Mouse (Mus musculus) liver, adult 2 months (tissue): ENCODE measurements at regions not wholly inside any gene's neighbourhood (a gene's known extent, or its start where the extent isn't known, plus 50 kb on each side); places are given as distances from the start of the nearest gene placed in this dataset.

Experiments
- DNase-seq: peaks from one replicate; pipeline ENCODE4 v3.0.0-alpha.2; 2011; ENCODE audit warnings: low read depth, low spot score; ENCODE audit errors: extremely low read depth
- H3K27ac ChIP-seq: fragments of 200-500 bp; replicated peaks from 2 replicates; pipeline ENCODE4 v1.5.1; 2012; ENCODE audit warnings: low read depth, mild to moderate bottlenecking, control low read depth, inconsistent platforms, low read length; ENCODE audit not compliant: insufficient read depth
- H3K27me3 ChIP-seq: fragments of 200-500 bp; 2 replicates; pipeline ENCODE4 v1.6.1; 2012; ENCODE audit warnings: mild to moderate bottlenecking, moderate library complexity, low read length, inconsistent platforms; ENCODE audit not compliant: control insufficient read depth, insufficient read depth
- H3K36me3 ChIP-seq: fragments of 200-500 bp; 2 replicates; pipeline ENCODE4 v1.6.1; 2012; ENCODE audit warnings: low read length, inconsistent platforms; ENCODE audit not compliant: control insufficient read depth, insufficient read depth
- H3K4me1 ChIP-seq: fragments of 200-500 bp; 2 replicates; pipeline ENCODE4 v1.6.1; 2011; ENCODE audit warnings: low read length; ENCODE audit not compliant: control insufficient read depth, insufficient read depth
- H3K4me3 ChIP-seq: fragments of 200-500 bp; 2 replicates; pipeline ENCODE4 v1.5.1; 2011; ENCODE audit warnings: low read depth, mild to moderate bottlenecking, control low read depth, low read length, moderate library complexity; ENCODE audit not compliant: insufficient read depth
- H3K79me2 ChIP-seq: fragments of 200-500 bp; 2 replicates; pipeline ENCODE4 v1.6.1; 2012; ENCODE audit warnings: inconsistent platforms, mild to moderate bottlenecking, low read length, moderate library complexity; ENCODE audit not compliant: control insufficient read depth, insufficient read depth
- H3K9ac ChIP-seq: fragments of 200-500 bp; 2 replicates; pipeline ENCODE4 v1.6.1; 2012; ENCODE audit warnings: low read depth, mild to moderate bottlenecking, control low read depth, inconsistent platforms, low read length
- CTCF ChIP-seq: fragments of 200-500 bp; IDR thresholded peaks from 2 replicates; pipeline ENCODE4 v1.5.1; 2011; ENCODE audit warnings: low read depth, low read length, control low read depth
- POLR2A ChIP-seq: fragments of 200-500 bp; IDR thresholded peaks from 2 replicates; pipeline ENCODE4 v1.6.1; 2011; ENCODE audit warnings: low read length, control low read depth; ENCODE audit not compliant: insufficient read depth; ENCODE audit errors: extremely low read depth
- WGBS: fragments of 180-500 bp; shearing (Covaris S2); methylation state at CpG from one replicate; pipeline ENCODE4 v1.1.7; 2018; 5-methylcytosine and 5-hydroxymethylcytosine counted together

DNA sequence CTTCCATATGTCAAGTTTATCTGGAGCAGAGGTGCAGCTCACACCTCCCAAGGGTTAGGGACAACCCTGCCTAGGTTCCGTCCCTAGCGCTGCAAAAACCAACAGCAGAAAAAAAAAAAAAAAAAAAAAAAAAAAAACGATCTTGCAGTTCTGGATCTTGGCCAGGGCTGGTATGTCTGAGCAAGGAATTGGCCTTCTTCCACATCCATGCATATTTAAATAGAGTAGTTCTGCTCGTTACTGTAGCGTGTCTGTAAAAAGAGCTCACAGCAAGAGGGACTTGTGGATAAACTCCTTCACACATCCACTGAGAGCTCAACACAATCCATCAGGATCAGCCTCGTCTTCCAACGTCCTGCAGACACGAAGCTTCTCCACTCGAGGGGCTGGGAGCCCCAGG lies 639.4 kb upstream of the Adam5 start:
- Histone ChIP-seq H3K4me1 (no peaks in the 10 kb centered on the region), H3K27me3 (no peaks in the 10 kb centered on the region), H3K27ac (no peak overlapping the region), H3K4me3 (no peak overlapping the region), H3K79me2 (no peaks in the 10 kb centered on the region), H3K36me3 (no peaks in the 10 kb centered on the region), H3K9ac (no peak overlapping the region)
- WGBS, result 45% methylated on average over 9 of the region's 9 CpGs
- no peak for DNase-seq
- no peak for TF ChIP-seq POLR2A
- TF ChIP-seq CTCF, result no peak

DNA sequence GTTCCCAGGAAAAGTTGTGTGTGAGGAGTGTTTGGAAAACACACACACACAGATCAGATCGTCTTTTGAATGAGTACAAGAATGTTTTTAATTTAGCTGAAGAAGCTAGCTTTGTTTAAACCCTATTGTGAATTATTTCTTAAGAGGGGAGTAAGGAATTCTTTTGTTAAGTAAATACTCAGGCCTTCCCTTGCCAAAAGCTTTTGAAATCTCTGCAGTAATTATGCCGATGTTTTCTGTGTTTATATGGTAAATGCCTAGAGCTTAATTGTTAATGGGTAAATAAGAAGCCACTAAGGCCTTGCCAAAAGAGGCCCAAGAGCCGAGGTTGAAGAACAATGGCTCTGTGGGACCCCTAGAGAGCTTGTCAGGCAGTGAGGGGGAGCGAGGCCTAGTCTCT lies 638.3 kb upstream of the Adam5 start:
- H3K27ac ChIP-seq, result no peak overlapping the region
- no peak overlapping the region for H3K4me3 ChIP-seq
- TF ChIP-seq POLR2A (no peak), CTCF (no peak)
- no peak for DNase-seq
- no peaks in the 10 kb centered on the region for H3K79me2 ChIP-seq
- 65% methylated on average over 4 of the region's 4 CpGs for WGBS
- no peaks in the 10 kb centered on the region for H3K36me3 ChIP-seq
- no peaks in the 10 kb centered on the region for H3K4me1 ChIP-seq
- no peak overlapping the region for H3K9ac ChIP-seq
- no peaks in the 10 kb centered on the region for H3K27me3 ChIP-seq

- H3K4me3 ChIP-seq, result no peak overlapping the region
- H3K79me2 ChIP-seq, result no peaks in the 10 kb centered on the region
- WGBS, result 77% methylated on average over 6 of the region's 6 CpGs
- TF ChIP-seq POLR2A (no peak), CTCF (no peak)
- no peak overlapping the region for H3K27ac ChIP-seq
- DNase-seq, result no peak
- no peaks in the 10 kb centered on the region for H3K4me1 ChIP-seq
- no peaks in the 10 kb centered on the region for H3K27me3 ChIP-seq
- H3K9ac ChIP-seq, result no peak overlapping the region
- no peaks in the 10 kb centered on the region for H3K36me3 ChIP-seq
Measured at GRCm38 (mm10) chr8:25455644-25456043, 631.5 kb upstream of the Adam5 start.

- Histone ChIP-seq H3K27me3 (no peaks in the 10 kb centered on the region), H3K4me3 (no peak overlapping the region), H3K9ac (no peak overlapping the region), H3K36me3 (no peaks in the 10 kb centered on the region), H3K79me2 (no peaks in the 10 kb centered on the region), H3K4me1 (no peaks in the 10 kb centered on the region), H3K27ac (no peak overlapping the region)
- WGBS, result 86% methylated on average over 1 of the region's 1 CpGs
- DNase-seq, result no peak
- TF ChIP-seq CTCF (no peak), POLR2A (no peak)
Measured at GRCm38 (mm10) chr8:25454972-25455371, 630.8 kb upstream of the Adam5 start.

GRCm38 (mm10) chr8:25453826-25454225 lies 629.7 kb upstream of the Adam5 start:
- H3K4me1 ChIP-seq, result no peaks in the 10 kb centered on the region
- H3K79me2 ChIP-seq, result no peaks in the 10 kb centered on the region
- H3K27me3 ChIP-seq, result no peaks in the 10 kb centered on the region
- no peaks in the 10 kb centered on the region for H3K36me3 ChIP-seq
- H3K9ac ChIP-seq, result no peak overlapping the region
- TF ChIP-seq POLR2A (no peak), CTCF (no peak)
- H3K4me3 ChIP-seq, result no peak overlapping the region
- WGBS, result 91% methylated on average over 9 of the region's 9 CpGs
- H3K27ac ChIP-seq, result no peak overlapping the region
- DNase-seq, result no peak

- H3K27ac ChIP-seq, result no peak overlapping the region
- H3K27me3 ChIP-seq, result no peaks in the 10 kb centered on the region
- H3K36me3 ChIP-seq, result no peaks in the 10 kb centered on the region
- TF ChIP-seq CTCF (no peak), POLR2A (no peak)
- no peaks in the 10 kb centered on the region for H3K79me2 ChIP-seq
- H3K4me1 ChIP-seq, result no peaks in the 10 kb centered on the region
- H3K9ac ChIP-seq, result no peak overlapping the region
- no peak for DNase-seq
- H3K4me3 ChIP-seq, result no peak overlapping the region
Measured at GRCm38 (mm10) chr8:25450544-25450943, 626.4 kb upstream of the Adam5 start.

DNA sequence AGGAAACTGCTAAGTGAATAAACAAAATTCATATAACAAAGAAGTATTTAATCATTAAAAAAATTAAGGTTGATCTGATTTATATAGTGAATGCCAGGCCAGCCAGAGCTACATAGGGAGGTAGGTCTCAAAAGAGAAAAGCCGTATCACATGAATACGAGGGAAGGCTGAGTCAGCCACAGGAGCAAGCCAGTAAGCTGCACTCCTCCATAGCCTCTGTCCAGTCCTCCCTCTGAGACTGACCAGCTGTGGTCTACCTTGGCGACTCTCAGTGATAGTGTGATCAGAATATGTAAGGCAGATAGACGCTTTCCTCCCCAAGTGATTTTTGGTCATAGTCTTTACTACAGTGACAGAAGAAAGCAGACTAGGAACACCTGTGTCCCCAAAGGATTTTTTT lies 625.4 kb upstream of the Adam5 start:
- 94% methylated on average over 4 of the region's 4 CpGs for WGBS
- Histone ChIP-seq H3K36me3 (no peaks in the 10 kb centered on the region), H3K4me3 (no peak overlapping the region), H3K9ac (no peak overlapping the region), H3K27ac (no peak overlapping the region), H3K27me3 (no peaks in the 10 kb centered on the region), H3K79me2 (no peaks in the 10 kb centered on the region), H3K4me1 (no peaks in the 10 kb centered on the region)
- TF ChIP-seq CTCF (no peak), POLR2A (no peak)
- no peak for DNase-seq
